Mouse (Mus musculus) bone marrow, adult 2 months (tissue): ENCODE measurements at regions not wholly inside any gene's neighbourhood (a gene's known extent, or its start where the extent isn't known, plus 50 kb on each side); places are given as distances from the start of the nearest gene placed in this dataset.

Source experiments
- CTCF ChIP-seq: fragments of 200-500 bp; IDR thresholded peaks from 2 replicates; pipeline ENCODE4 v1.5.1; 2011; ENCODE audit warnings: low read length, control low read depth; ENCODE audit not compliant: control insufficient read depth, insufficient read depth
- POLR2A ChIP-seq: fragments of 200-500 bp; IDR thresholded peaks from 2 replicates; pipeline ENCODE4 v1.6.1; 2011; ENCODE audit warnings: low read depth, mild to moderate bottlenecking, control low read depth, low read length, borderline replicate concordance; ENCODE audit not compliant: control insufficient read depth

DNA sequence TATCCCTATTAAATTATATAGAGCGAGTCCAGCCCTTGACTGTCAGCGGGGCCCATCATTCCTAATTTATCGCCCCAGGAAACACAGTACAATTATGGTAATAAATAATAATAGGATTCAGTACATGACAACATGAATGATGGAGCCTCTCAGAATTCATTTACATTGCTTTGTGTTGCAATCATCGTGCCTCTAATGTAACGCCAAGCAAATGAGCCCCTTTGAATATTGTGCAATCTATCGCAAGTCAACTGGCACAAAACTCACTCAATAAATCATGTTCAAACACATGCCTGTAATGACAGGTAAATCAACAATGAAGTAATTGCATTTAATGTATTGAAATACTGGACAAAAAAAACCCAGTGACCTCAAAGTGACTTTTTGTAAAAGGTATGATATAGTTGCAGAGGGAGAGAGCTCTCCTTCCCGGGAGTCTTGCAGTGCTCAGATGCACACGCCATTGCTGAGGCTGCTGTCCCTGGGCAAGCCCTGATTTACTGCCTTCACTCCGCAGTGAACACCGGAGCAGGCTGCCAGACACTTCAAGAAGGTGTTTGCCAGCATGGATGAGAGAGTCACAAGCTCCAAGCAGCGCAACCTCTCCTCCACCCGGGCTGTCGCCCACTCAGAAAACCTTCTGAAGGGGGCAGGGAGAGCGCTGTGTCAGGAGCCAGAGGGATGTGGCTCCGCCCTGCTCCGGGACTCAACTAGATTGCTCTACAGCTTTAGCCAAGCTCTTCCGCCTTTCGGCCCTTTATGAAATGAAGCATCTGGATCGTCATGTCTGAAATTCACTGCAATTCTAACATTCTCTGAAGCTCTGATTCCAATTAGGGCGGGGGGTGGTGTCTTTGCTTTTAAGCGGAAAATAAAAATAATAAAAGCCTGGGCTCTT lies 232.6 kb downstream of the Gm45692 start:
- TF ChIP-seq POLR2A (no peak), CTCF (no peak)
